Mouse (Mus musculus): ENCODE results near the gene Ndnf.

The Ndnf gene

GRCm38 (mm10) chr6:65671451-65671850 lies at the start of gene Ndnf:
Gene Ndnf, plus strand, starts transcription at chr6:65671590.
- DNase-seq (ENCODE audit: low spot score) = peak; percentile 31

GRCm38 (mm10) chr6:65623016-65623715 lies 48.2 kb upstream of the Ndnf start:
- DNase-seq (ENCODE audit: low spot score) = no peak

- DNase-seq (ENCODE audit: low spot score) = no peak
These were observed 40.8 kb upstream of the Ndnf start for GRCm38 (mm10) chr6:65630578-65630977.

DNA sequence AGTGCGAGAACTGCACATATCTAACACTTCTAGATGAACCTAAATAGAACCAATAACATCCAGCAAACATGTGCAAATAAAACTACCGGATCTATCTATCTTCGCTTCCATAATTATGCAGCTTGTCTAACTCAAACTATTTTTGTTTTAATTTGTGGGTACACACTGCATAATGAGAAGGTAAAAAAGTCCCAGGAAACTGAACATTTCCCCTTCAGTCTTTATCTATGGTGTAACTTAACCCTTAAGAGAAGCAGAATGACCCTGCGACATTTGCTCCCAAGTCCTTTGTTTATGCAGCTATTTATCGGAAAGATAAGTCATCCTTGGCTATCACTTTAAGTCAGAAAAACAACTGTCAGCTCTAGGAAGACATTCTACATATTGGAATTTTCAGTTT lies 39.2 kb upstream of the Ndnf start:
- no peak for DNase-seq (ENCODE audit: low spot score)

DNA sequence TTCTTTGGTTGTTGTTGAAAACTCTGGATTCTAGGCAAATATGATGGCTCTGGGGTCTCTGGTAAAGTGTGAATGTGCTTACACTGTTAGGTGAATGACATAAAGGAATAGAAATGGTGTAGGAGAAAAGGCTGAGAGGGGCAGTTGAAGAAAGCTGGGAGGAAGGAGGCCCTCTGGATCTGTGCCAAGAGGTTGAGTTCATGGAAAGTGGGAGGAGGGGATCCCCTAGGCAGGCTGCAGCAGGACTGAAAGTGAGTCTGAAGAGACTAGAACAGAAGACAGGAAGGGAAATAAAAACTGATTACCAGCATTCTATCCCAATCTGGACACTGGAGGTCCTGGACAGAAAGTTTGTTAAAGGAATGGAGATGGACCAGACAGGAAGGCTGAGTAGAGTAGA lies 29.0 kb upstream of the Ndnf start:
- DNase-seq (ENCODE audit: low spot score) = no peak

DNA sequence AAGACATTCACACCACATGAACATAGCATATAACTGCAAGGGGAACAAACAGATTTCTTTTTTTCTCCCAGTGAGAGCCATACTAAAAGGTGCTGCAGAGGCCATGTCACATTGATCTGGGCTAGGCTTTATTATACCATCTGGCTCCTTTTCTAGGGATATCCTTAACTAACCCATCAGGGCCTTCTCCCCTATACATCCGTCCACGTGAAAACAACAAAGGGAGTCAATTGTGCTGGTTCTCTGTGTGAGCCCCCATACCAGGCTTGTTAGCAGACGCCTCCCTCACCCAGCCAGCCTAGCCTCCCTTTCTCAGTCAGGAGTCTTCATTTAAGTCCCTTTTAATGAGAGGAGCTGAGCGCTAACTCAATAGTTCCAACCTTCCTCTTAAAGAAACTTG lies 27.3 kb upstream of the Ndnf start:
- DNase-seq (ENCODE audit: low spot score) = no peak

DNA sequence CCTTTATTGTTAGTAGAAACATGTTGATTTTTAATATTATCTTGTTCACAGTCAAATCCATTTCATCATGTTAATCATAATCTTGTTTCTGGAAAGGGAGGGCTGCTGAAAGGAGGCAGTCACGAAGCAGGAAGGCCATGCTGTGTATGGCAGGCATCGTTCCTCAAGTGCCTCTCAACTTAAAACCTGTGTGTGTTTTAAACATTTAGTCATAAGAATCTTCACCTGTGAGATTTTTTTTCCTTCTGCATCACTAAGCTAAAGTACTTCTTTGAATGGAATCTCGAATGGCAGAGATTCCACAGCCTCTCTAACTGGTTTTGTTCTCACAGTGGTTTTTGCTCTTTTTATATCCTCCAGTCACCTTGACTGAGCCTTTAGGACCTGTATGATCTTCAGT lies 25.0 kb upstream of the Ndnf start:
- no peak for DNase-seq (ENCODE audit: low spot score)

DNA sequence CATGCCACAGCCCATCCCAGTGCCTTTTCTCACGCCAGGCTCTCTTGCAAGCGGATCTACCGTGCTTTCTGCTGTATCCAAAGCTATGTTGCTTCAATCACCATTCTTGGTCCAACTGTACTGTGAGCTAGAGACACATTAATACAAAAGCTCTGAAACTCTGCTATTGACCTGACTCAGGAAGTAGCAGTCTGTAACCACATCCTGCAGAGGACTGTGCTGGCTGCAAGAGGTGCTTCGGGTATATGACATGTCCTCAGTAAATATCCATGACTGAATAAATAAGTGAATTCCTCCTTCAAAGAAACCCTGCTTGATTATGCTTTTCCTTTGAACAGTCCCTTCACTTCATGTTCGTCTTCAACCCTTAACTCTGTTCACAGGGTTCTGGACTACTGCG lies 23.7 kb upstream of the Ndnf start:
- DNase-seq (ENCODE audit: low spot score) = no peak

DNA sequence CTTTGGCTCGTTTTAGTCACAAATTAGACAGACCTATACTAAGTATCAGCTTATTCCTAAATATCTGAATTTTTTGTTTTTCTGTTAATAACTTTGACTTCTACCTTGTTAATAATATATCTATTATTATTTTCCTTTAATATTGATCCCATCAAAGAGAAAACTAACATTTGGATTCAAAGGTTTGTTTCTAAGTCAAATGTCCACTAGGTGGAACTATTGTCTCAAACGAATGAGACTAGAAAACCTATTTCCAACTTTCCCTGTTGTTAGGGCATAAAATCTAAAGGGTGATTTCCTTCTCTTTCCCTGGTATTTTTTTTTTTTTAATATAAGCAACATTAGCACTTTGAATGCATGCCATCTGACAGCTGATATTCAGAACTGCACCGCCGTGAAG lies 20.0 kb upstream of the Ndnf start:
- DNase-seq (ENCODE audit: low spot score) = no peak

DNA sequence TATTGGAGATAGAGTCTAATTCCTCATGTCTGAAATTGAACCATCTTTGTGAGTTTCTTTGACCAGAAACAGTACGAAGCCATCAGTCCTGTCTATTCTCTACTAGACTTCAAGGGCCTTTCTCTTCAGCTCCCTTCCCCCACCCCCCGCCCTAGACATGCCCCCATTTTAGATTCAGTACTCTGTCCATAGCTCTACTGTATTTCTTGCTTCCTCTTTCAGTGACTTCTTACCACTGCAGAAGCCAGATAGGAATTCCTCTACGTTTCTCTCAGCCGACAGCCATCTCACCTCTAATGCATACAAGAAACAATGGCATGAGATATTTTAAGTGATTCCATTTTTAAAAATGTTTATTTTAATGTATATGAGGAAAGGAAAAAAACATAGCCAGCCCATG lies 10.1 kb upstream of the Ndnf start:
- no peak for DNase-seq (ENCODE audit: low spot score)

GRCm38 (mm10) chr6:65662050-65662449 lies 9.3 kb upstream of the Ndnf start:
- DNase-seq (ENCODE audit: low spot score) = no peak

- no peak for DNase-seq (ENCODE audit: low spot score)
These were observed 7.4 kb upstream of the Ndnf start for GRCm38 (mm10) chr6:65663990-65664389.

- no peak for DNase-seq (ENCODE audit: low spot score)
These were observed 5.1 kb upstream of the Ndnf start for GRCm38 (mm10) chr6:65666295-65666694.

GRCm38 (mm10) chr6:65669971-65670370 lies 1.4 kb upstream of the Ndnf start:
- no peak for DNase-seq (ENCODE audit: low spot score)

DNA sequence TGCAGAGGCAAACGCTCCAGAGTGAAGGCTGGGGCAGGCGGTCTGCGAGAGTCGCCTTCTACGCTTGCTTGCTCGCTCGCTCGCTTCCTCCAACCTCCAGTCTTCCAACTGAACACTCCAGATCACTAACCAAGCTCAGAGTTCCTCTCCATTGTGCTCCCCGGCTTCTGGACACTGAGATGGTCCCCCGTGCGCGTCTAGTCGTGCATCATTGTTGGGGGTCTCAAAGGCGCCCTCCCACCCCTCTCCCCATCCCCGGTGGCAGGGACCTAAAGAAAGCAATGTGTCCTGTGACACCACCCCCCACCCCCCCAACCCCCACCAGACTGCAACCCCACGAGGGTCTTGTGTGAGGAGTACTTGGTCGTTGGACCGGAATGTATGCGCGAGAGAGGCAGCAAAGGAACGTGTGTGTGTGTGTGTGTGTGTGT lies 394 bp upstream of the Ndnf start:
- DNase-seq (ENCODE audit: low spot score) = no peak

GRCm38 (mm10) chr6:65672131-65673031 lies 991 bp downstream of the Ndnf start:
- peak; percentile 7 for DNase-seq (ENCODE audit: low spot score)

GRCm38 (mm10) chr6:65693938-65694337 lies 22.5 kb downstream of the Ndnf start:
- DNase-seq (ENCODE audit: low spot score) = no peak

GRCm38 (mm10) chr6:65720676-65721075 lies 49.3 kb downstream of the Ndnf start:
- no peak for DNase-seq (ENCODE audit: low spot score)

DNA sequence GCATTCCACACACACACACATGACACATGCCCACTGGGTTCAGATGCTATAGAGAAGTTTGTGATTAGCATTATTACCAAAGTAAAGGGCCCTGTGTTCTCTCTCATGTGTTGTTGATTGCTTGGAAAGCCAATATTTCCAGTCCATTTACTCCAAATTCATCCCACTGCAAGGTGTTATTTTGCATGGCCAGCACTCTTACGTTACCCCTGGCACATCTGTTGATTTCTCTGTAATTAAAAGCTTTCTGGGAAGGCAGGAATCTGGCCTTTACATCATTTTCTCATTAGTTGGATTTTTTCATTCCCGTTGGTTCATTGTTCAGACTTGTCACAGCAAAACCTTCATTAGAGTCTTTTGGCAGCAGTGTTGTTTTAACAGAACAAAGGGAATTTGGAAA lies 54.3 kb downstream of the Ndnf start:
- DNase-seq (ENCODE audit: low spot score) = no peak

DNA sequence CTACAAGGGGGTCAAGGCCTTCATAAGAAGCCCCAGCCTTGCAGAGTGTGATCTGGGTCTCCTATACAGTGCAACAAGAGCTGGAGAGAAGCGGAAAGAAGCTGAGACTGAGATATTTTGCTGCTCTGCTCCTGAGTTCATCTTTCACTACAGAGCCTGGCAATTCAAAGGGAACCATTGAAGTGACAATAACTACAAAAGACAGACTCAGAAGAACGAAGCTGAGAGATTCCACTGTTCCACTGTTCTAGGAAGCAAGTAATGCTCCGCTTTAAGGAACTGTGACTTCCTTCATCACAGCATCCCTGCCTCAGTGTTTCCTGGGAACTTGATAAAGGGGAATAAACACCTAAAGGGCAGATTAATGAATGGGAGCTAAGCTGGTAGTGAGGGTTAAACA lies 56.9 kb downstream of the Ndnf start:
- no peak for DNase-seq (ENCODE audit: low spot score)

GRCm38 (mm10) chr6:65739442-65739841 lies 68.1 kb downstream of the Ndnf start:
- no peak for DNase-seq (ENCODE audit: low spot score)

DNA sequence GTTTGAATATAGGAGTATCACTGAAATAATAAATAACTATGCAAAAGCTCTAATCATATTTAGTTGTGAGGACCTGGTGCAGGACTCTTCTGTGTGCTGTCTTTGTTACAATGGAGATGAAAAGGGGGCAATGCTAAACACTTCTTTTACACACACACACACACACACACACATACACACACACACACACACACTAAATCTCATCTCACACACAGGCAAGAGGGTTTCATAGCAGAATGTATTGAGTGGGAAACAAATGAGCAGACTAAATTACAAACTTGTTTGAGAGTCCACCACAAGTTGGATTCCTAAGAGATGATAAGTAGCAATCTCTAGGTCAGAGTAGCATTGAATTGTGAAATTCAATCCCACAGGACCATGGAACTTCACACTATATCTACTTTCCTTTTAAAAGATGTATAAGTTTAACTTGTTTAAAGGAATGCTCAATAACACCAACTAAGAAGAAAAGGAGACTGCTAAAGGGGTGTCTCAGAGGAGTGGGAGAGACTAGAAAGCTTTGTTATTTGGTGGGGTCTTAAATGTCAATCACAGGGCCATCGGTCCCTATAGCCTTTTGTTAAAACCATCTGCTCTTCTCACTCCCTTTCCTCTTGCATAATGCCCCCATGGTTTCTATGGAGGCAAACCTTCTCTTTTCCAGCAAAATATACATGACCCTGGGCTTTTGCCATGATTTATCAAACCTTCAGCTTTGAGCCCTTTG lies 71.9 kb downstream of the Ndnf start:
- no peak for DNase-seq (ENCODE audit: low spot score)

- no peak for DNase-seq (ENCODE audit: low spot score)
These were observed 72.4 kb downstream of the Ndnf start for GRCm38 (mm10) chr6:65743871-65744202.

All from testis, postnatal 14 days (tissue).